Mouse (Mus musculus) liver, embryonic 13.5 days (tissue): Measurements from ENCODE around the gene Izumo1r. TPM values are rescaled to one million over a fixed set of nuclear protein-coding genes. Genes with fewer than 3 reads are reported as not detected.

Source experiments
- ATAC-seq: fragments of 200-750 bp; cut with Nextera tagmentation; 2 replicates; pipeline ENCODE4 v1.8.0; 2017; ENCODE audit warnings: low read depth, mild to moderate bottlenecking, moderate number of reproducible peaks, moderate library complexity
- DNase-seq: peaks from one replicate; pipeline ENCODE4 v3.0.0; 2022
- H3K27ac ChIP-seq: fragments of 300-500 bp; sonication (generic); 2 replicates; pipeline ENCODE4 v1.5.1; 2015; ENCODE audit warnings: moderate library complexity, mild to moderate bottlenecking, inconsistent platforms
- H3K27me3 ChIP-seq: fragments of 300-500 bp; sonication (generic); 2 replicates; pipeline ENCODE4 v1.6.1; 2015; ENCODE audit warnings: mild to moderate bottlenecking, inconsistent platforms
- H3K36me3 ChIP-seq: fragments of 300-500 bp; sonication (generic); 2 replicates; pipeline ENCODE4 v1.6.1; 2015; ENCODE audit warnings: mild to moderate bottlenecking, inconsistent platforms
- H3K4me1 ChIP-seq: fragments of 300-500 bp; sonication (generic); replicated peaks from 2 replicates; pipeline ENCODE4 v1.6.1; 2015; ENCODE audit warnings: inconsistent platforms
- H3K4me2 ChIP-seq: fragments of 300-500 bp; sonication (generic); 2 replicates; pipeline ENCODE4 v1.6.1; 2015; ENCODE audit warnings: inconsistent platforms, mild to moderate bottlenecking, moderate library complexity
- H3K4me3 ChIP-seq: fragments of 300-500 bp; sonication (generic); replicated peaks from 2 replicates; pipeline ENCODE4 v1.5.1; 2015; ENCODE audit warnings: mild to moderate bottlenecking, inconsistent platforms
- H3K9ac ChIP-seq: fragments of 300-500 bp; sonication (generic); 2 replicates; pipeline ENCODE4 v1.6.1; 2015; ENCODE audit warnings: mild to moderate bottlenecking, inconsistent platforms
- H3K9me3 ChIP-seq: fragments of 300-500 bp; sonication (generic); replicated peaks from 2 replicates; pipeline ENCODE4 v1.6.1; 2016; ENCODE audit warnings: inconsistent platforms
- WGBS: fragments of 180-500 bp; shearing (Covaris S2); methylation state at CpG from one replicate; pipeline ENCODE4 v1.1.7; 2015; ENCODE audit not compliant: insufficient replicate concordance; 5-methylcytosine and 5-hydroxymethylcytosine counted together
- polyA plus RNA-seq: library from polyadenylated mRNA; unstranded; fragments of >200 nt; fragmentation: Nextera tagmentation; extraction: Ambion mirVana; gene quantifications from 2 replicates; pipeline ENCODE4 v1.2.1, GENCODE M21; 2015

The Izumo1r gene
- not detected in 2 replicates for polyA plus RNA-seq

DNA sequence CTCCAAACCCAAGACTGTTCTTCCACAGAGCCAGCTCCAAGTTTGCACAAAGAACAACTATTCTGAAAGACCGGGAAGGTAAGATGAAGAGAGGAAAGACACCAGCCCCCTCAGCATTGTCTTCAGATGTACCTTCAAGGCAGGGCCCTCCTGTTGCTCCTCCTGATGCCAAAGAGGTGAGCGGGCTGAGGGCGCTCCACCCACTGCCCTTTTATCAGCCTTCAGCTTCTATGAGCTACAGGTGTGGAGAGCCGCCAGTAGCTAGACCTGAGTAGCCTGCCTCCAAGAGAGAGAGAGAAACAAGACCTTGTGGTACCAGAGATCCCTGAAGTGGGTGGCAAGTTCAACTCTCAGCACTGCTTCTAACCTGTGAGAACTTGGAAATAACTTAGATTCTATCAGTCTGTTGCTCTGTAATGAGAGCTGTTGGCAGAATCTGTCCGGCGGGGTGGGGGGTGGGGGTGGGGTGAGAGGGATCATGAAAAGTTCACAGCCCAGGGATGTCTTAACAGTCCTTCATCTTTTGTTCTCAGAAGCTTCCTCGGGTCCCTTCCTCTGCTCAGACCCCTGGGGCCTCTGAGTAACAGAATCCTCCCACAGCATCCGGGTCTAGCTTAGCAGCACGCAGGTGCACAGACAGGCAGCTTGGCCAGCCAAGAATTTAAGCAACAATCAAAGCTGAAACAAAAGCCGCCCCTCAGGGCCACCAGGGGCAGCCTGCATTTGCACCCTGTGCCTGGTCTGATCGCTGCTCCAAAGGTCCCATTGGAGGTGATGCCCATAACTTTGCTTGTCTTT lies at the start of gene Izumo1r:
Gene Izumo1r (minus strand): TSS at position 369 of the 798 bp plus-strand sequence.
- ATAC-seq: no peak
- no peak for DNase-seq
- no peaks in the 10 kb centered on the region for H3K4me1 ChIP-seq
- 34% methylated on average over 11 of the region's 11 CpGs for WGBS
- no peaks in the 10 kb centered on the region for H3K27me3 ChIP-seq
- H3K36me3 ChIP-seq: no peaks in the 10 kb centered on the region
- H3K9me3 ChIP-seq: no peaks in the 10 kb centered on the region
- no peak within 1 kb of the TSS for H3K4me3 ChIP-seq
- H3K27ac ChIP-seq: no peak within 1 kb of the TSS
- no peak within 1 kb of the TSS for H3K9ac ChIP-seq
- no peak within 1 kb of the TSS for H3K4me2 ChIP-seq

DNA sequence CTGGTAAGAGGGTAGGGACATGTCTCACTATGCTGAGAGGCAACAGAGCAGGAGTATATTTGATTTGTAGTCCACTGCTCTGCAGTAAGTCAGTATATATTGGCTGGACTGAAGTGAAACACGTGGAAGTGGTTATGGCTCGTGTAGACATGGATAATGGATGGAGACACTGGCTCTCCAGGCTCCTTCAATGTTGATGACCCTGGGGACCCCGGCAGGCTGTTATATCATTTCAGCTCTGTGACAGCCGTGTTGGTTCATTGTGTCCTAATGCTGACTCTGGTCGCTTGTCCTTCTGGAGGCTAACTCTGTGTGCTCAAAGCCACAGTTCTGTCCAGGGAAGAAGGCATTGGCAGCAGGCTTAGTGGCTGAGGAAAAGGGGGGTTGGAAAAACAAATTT lies 47.3 kb upstream of the Izumo1r start:
- no peak overlapping the region for H3K27ac ChIP-seq
- no peaks in the 10 kb centered on the region for H3K27me3 ChIP-seq
- no peak overlapping the region for H3K4me2 ChIP-seq
- H3K4me1 ChIP-seq: no peaks in the 10 kb centered on the region
- no peaks in the 10 kb centered on the region for H3K9me3 ChIP-seq
- ATAC-seq (no peak), DNase-seq (no peak)
- WGBS: 64% methylated on average over 5 of the region's 5 CpGs
- H3K9ac ChIP-seq: no peak overlapping the region
- no peak overlapping the region for H3K4me3 ChIP-seq
- H3K36me3 ChIP-seq: no peaks in the 10 kb centered on the region

DNA sequence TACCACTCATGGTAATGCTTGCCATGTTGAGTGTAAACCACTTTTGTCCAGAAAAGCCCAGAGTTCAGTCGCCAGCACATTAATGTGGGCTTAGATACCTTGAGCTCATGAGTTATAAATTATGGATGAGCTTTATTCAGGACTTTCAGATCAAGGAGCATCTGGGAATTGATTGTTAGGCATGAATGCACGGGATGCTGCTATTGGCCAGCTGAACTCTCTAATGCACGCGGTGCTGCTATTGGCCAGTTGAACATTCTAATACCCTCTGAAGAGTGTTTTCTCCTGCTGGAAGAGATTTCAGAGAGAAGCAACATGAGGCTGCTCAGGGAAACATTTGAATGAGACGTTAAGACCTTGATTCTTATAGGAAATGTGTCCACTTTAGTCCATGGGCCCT lies 45.1 kb upstream of the Izumo1r start:
- Histone ChIP-seq H3K4me3 (no peak overlapping the region), H3K9me3 (no peaks in the 10 kb centered on the region), H3K27me3 (no peaks in the 10 kb centered on the region), H3K9ac (no peak overlapping the region), H3K4me2 (no peak overlapping the region), H3K27ac (no peak overlapping the region), H3K4me1 (no peaks in the 10 kb centered on the region), H3K36me3 (no peaks in the 10 kb centered on the region)
- DNase-seq: no peak
- ATAC-seq: no peak
- WGBS: 73% methylated on average over 5 of the region's 5 CpGs

DNA sequence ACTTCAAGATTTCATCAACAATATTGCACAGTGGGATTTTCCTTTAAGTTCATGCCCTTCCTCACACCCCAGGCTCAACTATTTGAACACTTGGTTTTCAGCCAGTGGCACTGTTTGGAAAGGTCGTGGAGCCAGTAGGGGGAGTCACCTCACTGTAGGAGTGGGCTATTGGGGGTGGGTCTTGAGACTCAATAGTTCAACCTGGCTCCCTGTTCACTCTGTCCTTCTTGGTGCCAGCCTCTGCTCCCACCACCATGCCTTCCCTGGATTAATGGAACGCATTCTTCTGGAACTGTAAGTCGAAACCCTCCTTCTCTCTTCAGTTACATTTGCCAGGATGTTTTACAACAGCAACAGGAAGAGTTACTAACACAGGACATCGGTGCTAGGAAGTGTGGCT lies 42.9 kb upstream of the Izumo1r start:
- no peaks in the 10 kb centered on the region for H3K4me1 ChIP-seq
- DNase-seq: no peak
- H3K9ac ChIP-seq: no peak overlapping the region
- H3K4me2 ChIP-seq: no peak overlapping the region
- H3K27me3 ChIP-seq: no peaks in the 10 kb centered on the region
- no peak overlapping the region for H3K4me3 ChIP-seq
- no peak overlapping the region for H3K27ac ChIP-seq
- H3K9me3 ChIP-seq: no peaks in the 10 kb centered on the region
- H3K36me3 ChIP-seq: no peaks in the 10 kb centered on the region
- ATAC-seq: no peak
- 41% methylated on average over 4 of the region's 4 CpGs for WGBS

DNA sequence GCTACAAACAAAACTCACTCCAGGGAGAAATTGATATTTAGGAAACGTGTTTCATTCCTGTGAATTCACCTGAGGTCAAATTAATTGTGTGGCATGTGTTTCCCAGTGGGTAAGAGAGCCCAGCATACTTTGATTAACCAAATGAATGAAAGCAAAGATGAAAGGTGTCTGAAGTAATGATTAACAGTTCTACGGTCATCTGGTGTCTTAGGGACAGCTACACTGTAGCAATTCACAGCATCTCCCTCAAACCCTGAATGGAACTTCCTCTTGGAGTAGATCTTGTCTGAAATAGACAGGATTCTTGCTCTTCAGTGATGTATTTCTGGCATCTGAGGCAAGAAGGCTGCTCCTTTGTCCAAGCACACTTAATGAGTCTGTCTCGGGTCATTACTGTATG lies 42.2 kb upstream of the Izumo1r start:
- no peak for ATAC-seq
- Histone ChIP-seq H3K4me1 (no peaks in the 10 kb centered on the region), H3K36me3 (no peaks in the 10 kb centered on the region), H3K4me2 (no peak overlapping the region), H3K9ac (no peak overlapping the region), H3K9me3 (no peaks in the 10 kb centered on the region), H3K27me3 (no peaks in the 10 kb centered on the region), H3K27ac (no peak overlapping the region), H3K4me3 (no peak overlapping the region)
- DNase-seq: no peak
- 50% methylated on average over 3 of the region's 3 CpGs for WGBS

DNA sequence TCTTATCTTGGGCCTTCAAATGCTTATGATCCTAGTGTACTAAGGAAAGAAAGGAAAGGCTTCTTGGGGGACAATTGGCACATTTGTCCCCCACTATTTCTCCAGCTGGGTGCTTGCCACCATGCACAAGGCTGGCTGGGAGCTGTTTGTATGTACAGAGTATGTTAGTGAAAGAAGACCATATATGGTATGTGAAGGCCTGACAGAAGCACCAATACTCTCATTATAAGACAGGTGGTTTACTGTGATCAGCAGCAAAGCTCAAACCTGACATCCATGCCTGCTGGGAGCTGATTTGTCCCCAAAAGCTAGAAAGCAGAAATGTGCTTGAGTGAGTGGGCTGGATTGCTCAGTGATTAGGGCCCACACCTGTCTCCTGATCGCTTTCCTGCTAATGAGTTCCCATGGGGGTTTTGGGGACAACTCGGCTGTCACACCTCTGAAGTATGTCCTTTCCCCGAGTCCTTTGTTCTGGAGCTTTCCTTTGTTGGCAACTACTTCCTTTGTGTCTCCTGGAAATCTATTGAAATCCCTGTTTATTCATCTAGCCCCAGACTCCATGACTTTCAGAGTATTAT lies 38.5 kb upstream of the Izumo1r start:
- H3K9ac ChIP-seq: no peak overlapping the region
- no peaks in the 10 kb centered on the region for H3K9me3 ChIP-seq
- H3K36me3 ChIP-seq: no peaks in the 10 kb centered on the region
- no peak for ATAC-seq
- H3K27ac ChIP-seq: no peak overlapping the region
- 44% methylated on average over 3 of the region's 3 CpGs for WGBS
- H3K4me3 ChIP-seq: no peak overlapping the region
- no peaks in the 10 kb centered on the region for H3K27me3 ChIP-seq
- no peaks in the 10 kb centered on the region for H3K4me1 ChIP-seq
- no peak for DNase-seq
- no peak overlapping the region for H3K4me2 ChIP-seq

DNA sequence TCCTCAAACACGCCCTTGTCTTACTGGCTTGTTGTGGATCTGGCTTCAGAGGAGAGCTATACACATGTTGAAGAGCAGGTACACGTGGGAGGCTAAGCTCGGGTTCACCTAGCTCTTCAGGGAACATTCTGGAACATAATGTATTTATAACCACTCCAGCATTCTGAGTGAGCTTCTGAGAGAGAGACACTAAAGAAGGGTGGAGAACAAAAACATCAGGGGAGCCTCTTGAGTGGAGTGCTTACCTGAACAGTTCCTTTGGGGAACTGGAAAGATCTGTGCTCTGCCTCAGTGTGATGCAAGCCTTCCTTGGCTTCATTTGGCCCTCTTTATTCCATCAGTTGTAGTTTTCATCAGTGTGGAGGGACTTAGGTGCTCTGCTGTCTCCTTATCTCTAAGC lies 35.9 kb upstream of the Izumo1r start:
- Histone ChIP-seq H3K27ac (no peak overlapping the region), H3K27me3 (no peaks in the 10 kb centered on the region), H3K4me2 (no peak overlapping the region), H3K4me3 (no peak overlapping the region), H3K36me3 (no peaks in the 10 kb centered on the region), H3K9ac (no peak overlapping the region), H3K4me1 (no peaks in the 10 kb centered on the region), H3K9me3 (no peaks in the 10 kb centered on the region)
- DNase-seq (no peak), ATAC-seq (no peak)
- WGBS: 54% methylated on average over 3 of the region's 3 CpGs

DNA sequence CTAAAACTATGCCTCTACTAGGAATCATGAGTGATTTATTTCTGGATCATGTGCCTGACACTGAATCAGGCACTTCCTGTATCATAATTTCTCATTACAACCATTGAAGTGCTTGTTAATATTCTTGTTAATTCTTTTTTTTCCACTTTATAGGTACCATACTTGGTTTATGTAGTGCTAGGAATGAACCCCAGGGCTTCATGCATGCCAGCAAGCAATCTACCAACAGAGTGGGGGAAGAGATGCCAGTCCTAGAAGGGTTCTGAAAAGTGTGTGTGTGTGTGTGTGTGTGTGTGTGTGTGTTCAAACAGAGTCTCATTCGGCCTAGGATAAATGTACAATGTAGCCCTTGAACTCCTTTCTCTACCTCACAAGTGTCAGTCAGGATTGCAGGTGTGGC lies 33.6 kb upstream of the Izumo1r start:
- no peak for ATAC-seq
- no peaks in the 10 kb centered on the region for H3K9me3 ChIP-seq
- no peaks in the 10 kb centered on the region for H3K27me3 ChIP-seq
- no peak for DNase-seq
- no peaks in the 10 kb centered on the region for H3K4me1 ChIP-seq
- H3K27ac ChIP-seq: no peak overlapping the region
- H3K4me3 ChIP-seq: no peak overlapping the region
- H3K9ac ChIP-seq: no peak overlapping the region
- no peaks in the 10 kb centered on the region for H3K36me3 ChIP-seq
- H3K4me2 ChIP-seq: no peak overlapping the region
- 45% methylated on average over 1 of the region's 1 CpGs for WGBS

DNA sequence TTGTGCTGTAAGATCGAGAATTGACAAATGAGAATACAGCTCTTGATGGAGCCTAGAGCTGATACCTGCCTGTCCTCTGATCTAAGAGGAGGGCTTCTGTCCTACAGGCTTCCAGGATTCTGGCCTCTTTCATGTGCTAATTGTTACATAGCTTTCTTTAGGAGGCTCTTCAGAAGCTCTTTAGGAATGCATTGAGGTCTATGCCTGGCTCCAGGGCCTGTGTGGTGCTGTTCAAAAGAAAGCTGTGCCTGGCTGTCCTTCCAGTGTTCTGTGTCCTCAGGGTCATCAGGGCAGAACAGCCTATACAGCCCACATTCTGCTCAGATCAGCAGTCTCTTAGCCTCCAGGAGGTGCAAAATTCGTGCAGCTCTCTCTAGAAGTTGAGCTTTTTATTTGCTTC lies 31.1 kb upstream of the Izumo1r start:
- DNase-seq (no peak), ATAC-seq (no peak)
- Histone ChIP-seq H3K36me3 (no peaks in the 10 kb centered on the region), H3K4me3 (no peak overlapping the region), H3K27me3 (no peaks in the 10 kb centered on the region), H3K4me1 (no peaks in the 10 kb centered on the region), H3K4me2 (no peak overlapping the region), H3K9me3 (no peaks in the 10 kb centered on the region), H3K27ac (no peak overlapping the region), H3K9ac (no peak overlapping the region)
- WGBS: 50% methylated on average over 2 of the region's 2 CpGs

DNA sequence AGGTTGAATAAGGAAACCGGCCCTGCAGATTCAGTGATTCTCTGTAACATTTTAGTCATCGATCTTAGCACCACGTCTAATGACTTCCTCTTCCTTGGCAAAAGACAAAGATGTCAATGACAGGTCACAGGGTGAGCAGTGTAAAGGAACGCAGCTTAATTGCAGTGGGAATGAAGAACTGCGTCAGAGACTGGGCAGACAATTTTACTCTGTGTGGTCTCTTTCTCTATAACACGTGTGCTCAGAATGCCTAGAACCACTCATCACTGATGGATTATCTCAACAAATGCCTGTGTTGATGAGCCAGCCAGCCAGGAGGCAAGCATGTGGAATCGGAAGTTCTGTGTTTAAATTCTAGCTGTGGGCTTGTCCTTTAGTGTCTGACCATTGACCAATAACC lies 28.2 kb upstream of the Izumo1r start:
- ATAC-seq: no peak
- WGBS: 30% methylated on average over 7 of the region's 7 CpGs
- Histone ChIP-seq H3K4me2 (no peak overlapping the region), H3K27me3 (no peaks in the 10 kb centered on the region), H3K4me3 (no peak overlapping the region), H3K9me3 (no peaks in the 10 kb centered on the region), H3K9ac (no peak overlapping the region), H3K27ac (no peak overlapping the region), H3K4me1 (no peaks in the 10 kb centered on the region), H3K36me3 (no peaks in the 10 kb centered on the region)
- DNase-seq: no peak

DNA sequence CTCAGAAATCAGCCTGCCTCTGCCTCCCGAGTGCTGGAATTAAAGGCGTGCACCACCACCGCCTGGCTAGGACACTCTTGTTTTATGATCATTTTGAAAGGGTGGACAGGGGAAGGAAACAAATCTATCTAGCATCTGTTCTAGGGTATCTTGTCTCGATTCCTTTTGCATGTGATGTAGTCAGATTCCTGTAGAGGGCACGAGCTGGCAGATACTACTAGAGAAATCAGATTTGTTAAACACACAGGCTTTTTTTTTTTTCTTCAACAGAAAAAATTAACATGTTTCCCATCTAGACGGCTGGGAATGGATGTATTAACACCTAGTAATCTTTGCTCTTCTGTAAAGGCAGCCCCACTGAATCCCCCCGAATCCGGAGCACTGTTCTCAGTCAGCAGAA lies 27.5 kb upstream of the Izumo1r start:
- no peaks in the 10 kb centered on the region for H3K27me3 ChIP-seq
- ATAC-seq: no peak
- no peak for DNase-seq
- H3K36me3 ChIP-seq: no peaks in the 10 kb centered on the region
- H3K9ac ChIP-seq: no peak overlapping the region
- no peak overlapping the region for H3K27ac ChIP-seq
- no peaks in the 10 kb centered on the region for H3K4me1 ChIP-seq
- no peak overlapping the region for H3K4me3 ChIP-seq
- H3K4me2 ChIP-seq: no peak overlapping the region
- WGBS: 58% methylated on average over 8 of the region's 8 CpGs
- no peaks in the 10 kb centered on the region for H3K9me3 ChIP-seq

DNA sequence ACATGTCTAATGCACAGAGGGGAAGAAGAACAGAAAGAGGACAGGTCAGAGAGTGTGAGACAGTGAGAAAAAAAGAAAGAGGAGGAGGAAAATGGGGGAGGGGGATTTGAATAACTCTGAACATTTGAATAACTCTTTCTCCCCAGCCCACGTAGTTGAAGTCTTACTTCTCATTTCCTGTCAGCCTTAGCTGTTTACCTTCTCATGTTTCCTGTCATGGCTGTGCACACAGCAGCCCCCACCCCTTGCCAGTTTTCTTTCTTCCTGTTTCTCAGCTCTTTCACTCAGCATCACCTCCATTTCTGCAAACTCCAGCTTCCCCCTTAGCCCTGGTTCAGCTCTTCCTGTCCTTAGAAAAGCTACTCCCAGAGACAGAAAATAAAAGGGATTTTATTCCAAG lies 22.8 kb upstream of the Izumo1r start:
- no peaks in the 10 kb centered on the region for H3K36me3 ChIP-seq
- H3K9me3 ChIP-seq: no peaks in the 10 kb centered on the region
- WGBS: 0% methylated on average over 1 of the region's 1 CpGs
- no peak overlapping the region for H3K9ac ChIP-seq
- DNase-seq: no peak
- no peaks in the 10 kb centered on the region for H3K4me1 ChIP-seq
- no peak overlapping the region for H3K4me3 ChIP-seq
- H3K27me3 ChIP-seq: no peaks in the 10 kb centered on the region
- no peak overlapping the region for H3K4me2 ChIP-seq
- no peak for ATAC-seq
- H3K27ac ChIP-seq: no peak overlapping the region
